ENCODE assay signal across 13 mouse cellular contexts in genomic region chr10:5367465-5368011, GRCm38 (mm10).
DNase-seq lines count a peak whose midpoint lies in the region; ATAC-seq and TF ChIP-seq lines count a peak whose summit lies in the region.
"Had no signal": no experiment of that assay in that cellular context is flagged by ENCODE, and none has a peak within 500 bp of the region (broad histone marks: within the 10 kb centered on the region; RNA-seq: fewer than 3 reads in every experiment).

No protein-coding gene starts in this region.

- no peak overlapping the region for H3K4me3 ChIP-seq in heart, embryonic 13.5 days
- no peak overlapping the region for H3K4me3 ChIP-seq in heart, adult 2 months
- H3K4me3 ChIP-seq in lung, embryonic 16.5 days (ENCODE audit: low read length), result peak overlapping the region; percentile 2; the same call in 1 of the 2 replicates
- no peak overlapping the region for H3K4me3 ChIP-seq in lung, adult 2 months (replicated peaks; ENCODE audit: extremely low read depth, low read depth, low read length)
- no peak overlapping the region for H3K4me3 ChIP-seq in stomach, embryonic 16.5 days (replicated peaks; ENCODE audit: low read length)
- no peak overlapping the region for H3K4me3 ChIP-seq in hindbrain, embryonic 10.5 days
- H3K4me3 ChIP-seq: erythroblast, embryonic 14.5 days had no signal

- no peak overlapping the region for H3K27ac ChIP-seq in heart, embryonic 13.5 days (replicated peaks)
- H3K27ac ChIP-seq in heart, adult 2 months, result no peak overlapping the region
- no peak overlapping the region for H3K27ac ChIP-seq in lung, embryonic 16.5 days (ENCODE audit: low read length)
- no peak overlapping the region for H3K27ac ChIP-seq in stomach, embryonic 16.5 days (ENCODE audit: low read length)
- no peak overlapping the region for H3K27ac ChIP-seq in hindbrain, embryonic 10.5 days

- intact Hi-C loops in heart, adult 2 months (cut with DNase I), result no loop called here

- H3K4me2 ChIP-seq in heart, embryonic 13.5 days, result peak overlapping the region; percentile 35
- peak overlapping the region; percentile 25 for H3K4me2 ChIP-seq in lung, embryonic 16.5 days (ENCODE audit: low read depth, low read length)
- H3K4me2 ChIP-seq in stomach, embryonic 16.5 days (ENCODE audit: low read depth, low read length), result peak overlapping the region; percentile 31

- no peak for ATAC-seq in heart, embryonic 13.5 days (ENCODE audit: extremely low read depth, insufficient number of reproducible peaks, low FRiP score, low TSS enrichment)
- ATAC-seq in lung, embryonic 16.5 days (ENCODE audit: low read depth), result no peak
- no peak for ATAC-seq in stomach, embryonic 16.5 days (ENCODE audit: insufficient read depth, low FRiP score)
- ATAC-seq: liver, postnatal 0 days had no signal

- no peaks in the 10 kb centered on the region for H3K9me3 ChIP-seq in heart, embryonic 13.5 days
- no peaks in the 10 kb centered on the region for H3K9me3 ChIP-seq in lung, embryonic 16.5 days (ENCODE audit: control insufficient read depth, low read length)
- no peaks in the 10 kb centered on the region for H3K9me3 ChIP-seq in stomach, embryonic 16.5 days (replicated peaks; ENCODE audit: control insufficient read depth, low read length)
- no peaks in the 10 kb centered on the region for H3K9me3 ChIP-seq in hindbrain, embryonic 10.5 days

- no peaks in the 10 kb centered on the region for H3K36me3 ChIP-seq in heart, embryonic 13.5 days
- no peaks in the 10 kb centered on the region for H3K36me3 ChIP-seq in heart, adult 2 months (ENCODE audit: control insufficient read depth, insufficient read depth, low read length)
- no peaks in the 10 kb centered on the region for H3K36me3 ChIP-seq in lung, embryonic 16.5 days (ENCODE audit: control insufficient read depth, insufficient read depth, low read length)
- no peaks in the 10 kb centered on the region for H3K36me3 ChIP-seq in stomach, embryonic 16.5 days (ENCODE audit: control insufficient read depth, insufficient read depth, low read length)
- H3K36me3 ChIP-seq in hindbrain, embryonic 10.5 days, result no peaks in the 10 kb centered on the region

- 56% methylated on average over 12 of the region's 12 CpGs for WGBS in heart, embryonic 13.5 days
- whole genome bisulfite sequencing in heart, adult 2 months, result 62% methylated on average over 12 of the region's 12 CpGs
- 40% methylated on average over 12 of the region's 12 CpGs for WGBS in lung, embryonic 16.5 days
- WGBS in lung, adult 2 months, result 50% methylated on average over 12 of the region's 12 CpGs
- WGBS in stomach, embryonic 16.5 days, result 42% methylated on average over 12 of the region's 12 CpGs
- 74% methylated on average over 12 of the region's 12 CpGs for WGBS in hindbrain, embryonic 10.5 days

- no peak for TF ChIP-seq EP300 in heart, adult 2 months (IDR thresholded peaks at IDR 0.05; ENCODE audit: insufficient read depth, low read depth, low read length)

- H3K27me3 ChIP-seq in heart, embryonic 13.5 days (replicated peaks), result no peaks in the 10 kb centered on the region
- no peaks in the 10 kb centered on the region for H3K27me3 ChIP-seq in heart, adult 2 months (ENCODE audit: control insufficient read depth, insufficient read depth, low read length)
- H3K27me3 ChIP-seq in lung, embryonic 16.5 days (ENCODE audit: control insufficient read depth, insufficient read depth, low read depth, low read length), result no peaks in the 10 kb centered on the region
- no peaks in the 10 kb centered on the region for H3K27me3 ChIP-seq in stomach, embryonic 16.5 days (ENCODE audit: control insufficient read depth, insufficient read depth, low read length)
- no peaks in the 10 kb centered on the region for H3K27me3 ChIP-seq in hindbrain, embryonic 10.5 days (ENCODE audit: insufficient read depth, poor library complexity, severe bottlenecking)

- no peak for TF ChIP-seq POLR2A in heart, adult 2 months (IDR thresholded peaks at IDR 0.05; ENCODE audit: insufficient read depth, low read depth, low read length)
- TF ChIP-seq POLR2A in lung, adult 2 months (IDR thresholded peaks at IDR 0.05; ENCODE audit: borderline replicate concordance, extremely low read depth, low read depth, low read length), result no peak

- no peak for DNase-seq in heart, adult 2 months
- no peak for DNase-seq in lung, adult 2 months
- peak; percentile 36 for DNase-seq in layer of hippocampus, postnatal 10 days (ENCODE audit: low spot score in 2 of 2)
- DNase-seq in embryo, embryonic 9.5 days (ENCODE audit: extremely low spot score), result no peak
- DNase-seq in hindbrain, embryonic 10.5 days (ENCODE audit: low spot score), result no peak
- DNase-seq: B cell, adult 2 months; cerebellum, adult 8-10 months; gastrocnemius, postnatal 14 days; liver, postnatal 0 days had no signal

- TF ChIP-seq CTCF in heart, adult 2 months (IDR thresholded peaks at IDR 0.05), result no peak
- TF ChIP-seq CTCF in lung, adult 2 months (IDR thresholded peaks at IDR 0.05; ENCODE audit: insufficient read depth, low read length), result no peak

- H3K4me1 ChIP-seq in heart, embryonic 13.5 days, result no peaks in the 10 kb centered on the region
- no peaks in the 10 kb centered on the region for H3K4me1 ChIP-seq in heart, adult 2 months (ENCODE audit: control insufficient read depth, insufficient read depth, low read length)
- no peaks in the 10 kb centered on the region for H3K4me1 ChIP-seq in lung, embryonic 16.5 days (replicated peaks; ENCODE audit: control insufficient read depth, insufficient read depth, low read length)
- no peaks in the 10 kb centered on the region for H3K4me1 ChIP-seq in lung, adult 2 months (ENCODE audit: control insufficient read depth, insufficient read depth, low read length)
- H3K4me1 ChIP-seq in stomach, embryonic 16.5 days (ENCODE audit: control insufficient read depth, insufficient read depth, low read length), result no peaks in the 10 kb centered on the region
- no peaks in the 10 kb centered on the region for H3K4me1 ChIP-seq in hindbrain, embryonic 10.5 days (replicated peaks)

- no peaks in the 10 kb centered on the region for H3K79me2 ChIP-seq in heart, adult 2 months (replicated peaks; ENCODE audit: control insufficient read depth, insufficient read depth, low read length)

- no peak overlapping the region for H3K9ac ChIP-seq in heart, embryonic 13.5 days
- H3K9ac ChIP-seq in heart, adult 2 months (ENCODE audit: low read depth, low read length), result no peak overlapping the region
- H3K9ac ChIP-seq in lung, embryonic 16.5 days (ENCODE audit: low read length), result 0 out of 2 replicates have a peak overlapping the region, but pooled peaks have one; percentile 34
- H3K9ac ChIP-seq in stomach, embryonic 16.5 days (ENCODE audit: low read length), result 0 out of 2 replicates have a peak overlapping the region, but pooled peaks have one; percentile 2
- H3K9ac ChIP-seq: liver, postnatal 0 days had no signal

Comparison
In these comparisons a context has a peak if more than half of its experiments do, and no peak if none do; other contexts are left out.
1. H3K9ac ChIP-seq: peak in lung, embryonic 16.5 days (single experiment) and stomach, embryonic 16.5 days (single experiment); none in heart, embryonic 13.5 days (single experiment) and heart, adult 2 months (single experiment).
2. DNase-seq: peak in layer of hippocampus, postnatal 10 days (2 of 2); none in heart, adult 2 months (0 of 2), lung, adult 2 months (single experiment), embryo, embryonic 9.5 days (single experiment) and hindbrain, embryonic 10.5 days (single experiment).
3. Peak in every context shown above with its lines, with median percentiles within 50 percentile points of each other: H3K4me2 ChIP-seq.